Mouse (Mus musculus) kidney, embryonic 15.5 days (tissue): ENCODE measurements around the gene Ablim2. TPM values are rescaled to one million over a fixed set of nuclear protein-coding genes. Genes with fewer than 3 reads are reported as not detected.
A peak's percentile ranks its signal among the peaks of the same experiment; 100 is the strongest.

Source experiments
- ATAC-seq: fragments of 200-750 bp; cut with Nextera tagmentation; replicated peaks from 2 replicates; pipeline ENCODE4 v1.8.0; 2017; ENCODE audit warnings: moderate TSS enrichment; ENCODE audit not compliant: low FRiP score
- H3K27ac ChIP-seq: fragments of 300-500 bp; sonication (generic); 2 replicates; pipeline ENCODE4 v1.5.1; 2015; ENCODE audit warnings: mild to moderate bottlenecking, inconsistent platforms
- H3K27me3 ChIP-seq: fragments of 300-500 bp; sonication (generic); 2 replicates; pipeline ENCODE4 v1.6.1; 2015; ENCODE audit warnings: inconsistent platforms
- H3K36me3 ChIP-seq: fragments of 300-500 bp; sonication (generic); 2 replicates; pipeline ENCODE4 v1.6.1; 2015; ENCODE audit warnings: inconsistent platforms
- H3K4me1 ChIP-seq: fragments of 300-500 bp; sonication (generic); 2 replicates; pipeline ENCODE4 v1.6.1; 2015; ENCODE audit warnings: inconsistent platforms
- H3K4me2 ChIP-seq: fragments of 300-500 bp; sonication (generic); 2 replicates; pipeline ENCODE4 v1.6.1; 2015; ENCODE audit warnings: moderate library complexity, mild to moderate bottlenecking, inconsistent platforms
- H3K4me3 ChIP-seq: fragments of 300-500 bp; sonication (generic); replicated peaks from 2 replicates; pipeline ENCODE4 v1.5.1; 2015; ENCODE audit warnings: mild to moderate bottlenecking, inconsistent platforms
- H3K9ac ChIP-seq: fragments of 300-500 bp; sonication (generic); 2 replicates; pipeline ENCODE4 v1.6.1; 2015; ENCODE audit warnings: mild to moderate bottlenecking, inconsistent platforms
- H3K9me3 ChIP-seq: fragments of 300-500 bp; sonication (generic); replicated peaks from 2 replicates; pipeline ENCODE4 v1.6.1; 2016; ENCODE audit warnings: inconsistent platforms
- WGBS: fragments of 180-500 bp; shearing (Covaris S2); methylation state at CpG from one replicate; pipeline ENCODE4 v1.1.7; 2015; ENCODE audit warnings: mixed read lengths; 5-methylcytosine and 5-hydroxymethylcytosine counted together
- polyA plus RNA-seq: library from polyadenylated mRNA; unstranded; fragments of >200 nt; fragmentation: Nextera tagmentation; extraction: Ambion mirVana; gene quantifications from 2 replicates; pipeline ENCODE4 v1.2.1, GENCODE M21; 2015

Gene Ablim2
- polyA plus RNA-seq, 1 experiment from 2014 or later = 1.7 TPM

GRCm38 (mm10) chr5:35774137-35774424 is 16.4 kb downstream of the Ablim2 start:
- Histone ChIP-seq H3K36me3 (no peaks in the 10 kb centered on the region), H3K27ac (peak overlapping the region; percentile 62), H3K4me3 (no peak overlapping the region), H3K9ac (no peak overlapping the region), H3K4me1 (peaks cover 31% of the 10 kb centered on the region), H3K27me3 (peaks cover 5% of the 10 kb centered on the region; the same call in 1 of the 2 replicates), H3K4me2 (no peak overlapping the region), H3K9me3 (no peaks in the 10 kb centered on the region)
- 5% methylated on average over 6 of the region's 6 CpGs for WGBS
- peak; percentile 55 for ATAC-seq

- Histone ChIP-seq H3K27me3 (no peaks in the 10 kb centered on the region), H3K4me1 (no peaks in the 10 kb centered on the region), H3K4me3 (no peak overlapping the region), H3K4me2 (no peak overlapping the region), H3K27ac (no peak overlapping the region), H3K9ac (no peak overlapping the region), H3K36me3 (no peaks in the 10 kb centered on the region), H3K9me3 (0 out of 2 replicates have a peak, but pooled peaks cover 3% of the 10 kb centered on the region)
- no peak for ATAC-seq
- WGBS = 60% methylated on average over 3 of the region's 3 CpGs
Measured at GRCm38 (mm10) chr5:35781116-35781515, 23.4 kb downstream of the Ablim2 start.

GRCm38 (mm10) chr5:35782648-35783180 is 25.0 kb downstream of the Ablim2 start:
- Histone ChIP-seq H3K9ac (no peak overlapping the region), H3K4me1 (no peaks in the 10 kb centered on the region), H3K27ac (no peak overlapping the region), H3K9me3 (0 out of 2 replicates have a peak, but pooled peaks cover 3% of the 10 kb centered on the region), H3K36me3 (no peaks in the 10 kb centered on the region), H3K27me3 (no peaks in the 10 kb centered on the region), H3K4me3 (no peak overlapping the region), H3K4me2 (no peak overlapping the region)
- ATAC-seq = no peak
- WGBS = 58% methylated on average over 10 of the region's 10 CpGs

- Histone ChIP-seq H3K4me2 (no peak overlapping the region), H3K27ac (no peak overlapping the region), H3K4me1 (0 out of 2 replicates have a peak, but pooled peaks cover 11% of the 10 kb centered on the region), H3K9me3 (0 out of 2 replicates have a peak, but pooled peaks cover 3% of the 10 kb centered on the region), H3K9ac (no peak overlapping the region), H3K4me3 (no peak overlapping the region), H3K36me3 (no peaks in the 10 kb centered on the region), H3K27me3 (no peaks in the 10 kb centered on the region)
- WGBS = 57% methylated on average over 7 of the region's 7 CpGs
- ATAC-seq = no peak
Measured at GRCm38 (mm10) chr5:35785853-35786252, 28.2 kb downstream of the Ablim2 start.

- no peaks in the 10 kb centered on the region for H3K36me3 ChIP-seq
- no peak for ATAC-seq
- no peaks in the 10 kb centered on the region for H3K27me3 ChIP-seq
- H3K4me2 ChIP-seq = no peak overlapping the region
- H3K4me1 ChIP-seq = 0 out of 2 replicates have a peak, but pooled peaks cover 11% of the 10 kb centered on the region
- no peaks in the 10 kb centered on the region for H3K9me3 ChIP-seq
- H3K27ac ChIP-seq = no peak overlapping the region
- 84% methylated on average over 12 of the region's 12 CpGs for WGBS
- H3K4me3 ChIP-seq = no peak overlapping the region
- H3K9ac ChIP-seq = no peak overlapping the region
Measured at GRCm38 (mm10) chr5:35787847-35788246, 30.2 kb downstream of the Ablim2 start.

GRCm38 (mm10) chr5:35788719-35789118 is 31.0 kb downstream of the Ablim2 start:
- Histone ChIP-seq H3K9me3 (no peaks in the 10 kb centered on the region), H3K27me3 (no peaks in the 10 kb centered on the region), H3K4me1 (0 out of 2 replicates have a peak, but pooled peaks cover 11% of the 10 kb centered on the region), H3K4me2 (no peak overlapping the region), H3K36me3 (no peaks in the 10 kb centered on the region), H3K27ac (no peak overlapping the region), H3K4me3 (no peak overlapping the region), H3K9ac (no peak overlapping the region)
- no peak for ATAC-seq
- 63% methylated on average over 6 of the region's 6 CpGs for WGBS

GRCm38 (mm10) chr5:35789697-35790096 is 32.0 kb downstream of the Ablim2 start:
- Histone ChIP-seq H3K27me3 (no peaks in the 10 kb centered on the region), H3K36me3 (no peaks in the 10 kb centered on the region), H3K4me1 (0 out of 2 replicates have a peak, but pooled peaks cover 11% of the 10 kb centered on the region), H3K9me3 (no peaks in the 10 kb centered on the region), H3K4me3 (no peak overlapping the region), H3K27ac (no peak overlapping the region), H3K9ac (no peak overlapping the region), H3K4me2 (no peak overlapping the region)
- WGBS = 69% methylated on average over 3 of the region's 3 CpGs
- no peak for ATAC-seq

- WGBS = 45% methylated on average over 10 of the region's 10 CpGs
- Histone ChIP-seq H3K4me1 (0 out of 2 replicates have a peak, but pooled peaks cover 11% of the 10 kb centered on the region), H3K9ac (no peak overlapping the region), H3K27me3 (no peaks in the 10 kb centered on the region), H3K36me3 (no peaks in the 10 kb centered on the region), H3K4me2 (no peak overlapping the region), H3K4me3 (no peak overlapping the region), H3K27ac (no peak overlapping the region), H3K9me3 (no peaks in the 10 kb centered on the region)
- no peak for ATAC-seq
Measured at GRCm38 (mm10) chr5:35790387-35791065, 32.8 kb downstream of the Ablim2 start.

- Histone ChIP-seq H3K4me1 (0 out of 2 replicates have a peak, but pooled peaks cover 18% of the 10 kb centered on the region), H3K36me3 (no peaks in the 10 kb centered on the region), H3K27ac (no peak overlapping the region), H3K9ac (no peak overlapping the region), H3K4me3 (no peak overlapping the region), H3K9me3 (no peaks in the 10 kb centered on the region), H3K4me2 (no peak overlapping the region), H3K27me3 (peaks cover 4% of the 10 kb centered on the region; the same call in 1 of the 2 replicates)
- ATAC-seq = no peak
- WGBS = 79% methylated on average over 4 of the region's 4 CpGs
Measured at GRCm38 (mm10) chr5:35793971-35794370, 36.3 kb downstream of the Ablim2 start.

- no peak overlapping the region for H3K4me2 ChIP-seq
- H3K27me3 ChIP-seq = peaks cover 4% of the 10 kb centered on the region; the same call in 1 of the 2 replicates
- ATAC-seq = no peak; the same call in 1 of the 2 replicates
- WGBS = 72% methylated on average over 4 of the region's 4 CpGs
- H3K9me3 ChIP-seq = no peaks in the 10 kb centered on the region
- no peak overlapping the region for H3K27ac ChIP-seq
- H3K9ac ChIP-seq = no peak overlapping the region
- no peaks in the 10 kb centered on the region for H3K36me3 ChIP-seq
- 0 out of 2 replicates have a peak, but pooled peaks cover 13% of the 10 kb centered on the region for H3K4me1 ChIP-seq
- H3K4me3 ChIP-seq = no peak overlapping the region
Measured at GRCm38 (mm10) chr5:35794942-35795341, 37.3 kb downstream of the Ablim2 start.

- no peaks in the 10 kb centered on the region for H3K9me3 ChIP-seq
- peaks cover 4% of the 10 kb centered on the region; the same call in 1 of the 2 replicates for H3K27me3 ChIP-seq
- 65% methylated on average over 7 of the region's 7 CpGs for WGBS
- ATAC-seq = peak; percentile 70
- 0 out of 2 replicates have a peak, but pooled peaks cover 9% of the 10 kb centered on the region for H3K4me1 ChIP-seq
- H3K36me3 ChIP-seq = no peaks in the 10 kb centered on the region
- 0 out of 2 replicates have a peak overlapping the region, but pooled peaks have one; percentile 22 for H3K27ac ChIP-seq
- no peak overlapping the region for H3K4me3 ChIP-seq
- no peak overlapping the region for H3K9ac ChIP-seq
- H3K4me2 ChIP-seq = no peak overlapping the region
Measured at GRCm38 (mm10) chr5:35795481-35796048, 37.9 kb downstream of the Ablim2 start.

GRCm38 (mm10) chr5:35796136-35796535 is 38.5 kb downstream of the Ablim2 start:
- H3K9me3 ChIP-seq = no peaks in the 10 kb centered on the region
- 0 out of 2 replicates have a peak, but pooled peaks cover 9% of the 10 kb centered on the region for H3K4me1 ChIP-seq
- 69% methylated on average over 5 of the region's 5 CpGs for WGBS
- 0 out of 2 replicates have a peak, but pooled peaks have one; percentile 64 for ATAC-seq
- H3K27me3 ChIP-seq = peaks cover 4% of the 10 kb centered on the region; the same call in 1 of the 2 replicates
- H3K27ac ChIP-seq = 0 out of 2 replicates have a peak overlapping the region, but pooled peaks have one; percentile 22
- no peak overlapping the region for H3K9ac ChIP-seq
- no peak overlapping the region for H3K4me3 ChIP-seq
- no peaks in the 10 kb centered on the region for H3K36me3 ChIP-seq
- no peak overlapping the region for H3K4me2 ChIP-seq
